Mouse (Mus musculus) forebrain, embryonic 16.5 days (tissue): ENCODE results near the gene Pld5. TPM values are rescaled to one million over a fixed set of nuclear protein-coding genes. Genes with fewer than 3 reads are reported as not detected.

Experiments used
- ATAC-seq: fragments of 200-750 bp; cut with Nextera tagmentation; 2 replicates; pipeline ENCODE4 v1.8.0; 2017; ENCODE audit warnings: mild to moderate bottlenecking, moderate library complexity
- H3K27ac ChIP-seq: fragments of 300-500 bp; sonication (generic); 2 replicates; pipeline ENCODE4 v1.5.1; 2014; ENCODE audit warnings: low read length, control low read depth
- H3K27me3 ChIP-seq: fragments of 300-500 bp; sonication (generic); replicated peaks from 2 replicates; pipeline ENCODE4 v1.6.1; 2014; ENCODE audit warnings: low read length; ENCODE audit not compliant: control insufficient read depth, insufficient read depth
- H3K36me3 ChIP-seq: fragments of 300-500 bp; sonication (generic); 2 replicates; pipeline ENCODE4 v1.6.1; 2014; ENCODE audit not compliant: control insufficient read depth, insufficient read depth
- H3K4me1 ChIP-seq: fragments of 300-500 bp; sonication (generic); replicated peaks from 2 replicates; pipeline ENCODE4 v1.6.1; 2014; ENCODE audit warnings: low read length; ENCODE audit not compliant: control insufficient read depth, insufficient read depth
- H3K4me2 ChIP-seq: fragments of 300-500 bp; sonication (generic); 2 replicates; pipeline ENCODE4 v1.6.1; 2014; ENCODE audit warnings: mild to moderate bottlenecking, low read length, control low read depth
- H3K4me3 ChIP-seq: fragments of 300-500 bp; sonication (generic); replicated peaks from 2 replicates; pipeline ENCODE4 v1.5.1; 2014; ENCODE audit warnings: mild to moderate bottlenecking, low read length, control low read depth
- H3K9ac ChIP-seq: fragments of 300-500 bp; sonication (generic); replicated peaks from 2 replicates; pipeline ENCODE4 v1.6.1; 2014; ENCODE audit warnings: low read depth, low read length, control low read depth
- H3K9me3 ChIP-seq: fragments of 300-500 bp; sonication (generic); 2 replicates; pipeline ENCODE4 v1.6.1; 2016; ENCODE audit warnings: low read length; ENCODE audit not compliant: control insufficient read depth
- WGBS: fragments of 180-500 bp; shearing (Covaris S2); extraction: QIAGEN DNeasy Blood & Tissue Kit; methylation state at CpG from one replicate; pipeline ENCODE4 v1.1.7; 2014; 5-methylcytosine and 5-hydroxymethylcytosine counted together
- polyA plus RNA-seq: library from polyadenylated mRNA; unstranded; fragments of >200 nt; fragmentation: Nextera tagmentation; extraction: Ambion mirVana; gene quantifications from 2 replicates; pipeline ENCODE4 v1.2.1, GENCODE M21; 2015

Gene Pld5
- 1.0 and 1.6 TPM in 2 replicates for polyA plus RNA-seq

DNA sequence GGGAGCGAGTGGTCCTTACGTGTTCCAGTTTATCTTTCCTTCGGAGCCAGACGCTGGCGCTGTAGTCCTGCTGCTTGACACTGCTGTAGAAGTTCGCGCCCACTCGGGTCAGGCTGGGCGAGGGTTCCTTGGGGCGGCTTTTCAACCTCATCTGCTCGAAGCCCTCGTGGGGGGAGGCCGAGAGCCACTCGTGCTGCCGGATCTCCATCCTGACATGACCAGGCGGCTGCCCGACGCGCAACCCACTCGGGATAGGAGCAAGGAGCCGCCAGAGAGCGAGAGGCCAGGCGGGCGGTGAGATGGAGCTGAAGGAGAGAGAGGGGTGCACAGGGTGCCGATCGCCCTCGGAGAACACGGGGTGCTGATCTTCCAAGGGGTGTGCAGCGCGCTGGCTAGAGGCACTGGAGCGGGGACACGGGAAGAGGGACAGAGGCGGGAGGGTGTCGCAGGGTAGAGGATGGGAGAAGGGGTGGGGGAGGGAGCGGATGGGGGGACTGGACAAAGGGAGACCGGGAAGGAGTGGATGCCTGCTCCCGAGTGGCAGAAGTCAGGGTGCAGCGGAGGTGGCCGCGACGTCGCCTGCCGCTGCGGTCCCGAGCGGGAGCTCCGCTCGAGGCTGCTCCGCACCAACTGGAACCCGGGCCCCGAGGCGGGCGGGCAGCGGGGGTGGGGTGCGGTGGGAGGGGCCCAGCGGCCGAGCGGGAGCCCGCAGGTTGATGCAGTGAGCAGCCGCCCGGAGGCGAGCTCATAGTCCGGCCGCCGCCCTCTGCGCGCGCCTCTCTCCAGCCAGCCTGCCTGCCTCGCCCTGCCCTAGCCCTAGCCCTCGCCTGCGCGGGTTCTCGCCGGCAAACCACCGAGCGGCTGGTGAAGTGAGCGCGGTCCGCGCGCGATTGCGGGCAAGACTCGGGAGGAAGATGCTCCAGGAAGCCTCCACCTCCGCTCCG lies at the start of gene Pld5:
Pld5 (minus strand) TSS at position 646 of the 944 bp plus-strand sequence.
- H3K36me3 ChIP-seq = no peaks in the 10 kb centered on the region
- H3K9me3 ChIP-seq = no peaks in the 10 kb centered on the region
- H3K27ac ChIP-seq = no peak within 1 kb of the TSS
- peak within 1 kb of the TSS; percentile 60 for H3K4me3 ChIP-seq
- peaks cover 2% of the 10 kb centered on the region; the same call in 1 of the 2 replicates for H3K27me3 ChIP-seq
- under 1% methylated on average over 68 of the region's 86 CpGs for WGBS
- peak within 1 kb of the TSS; percentile 65 for H3K9ac ChIP-seq
- ATAC-seq = peak; percentile 90
- H3K4me1 ChIP-seq = peaks cover 9% of the 10 kb centered on the region
- H3K4me2 ChIP-seq = peak within 1 kb of the TSS; percentile 98

DNA sequence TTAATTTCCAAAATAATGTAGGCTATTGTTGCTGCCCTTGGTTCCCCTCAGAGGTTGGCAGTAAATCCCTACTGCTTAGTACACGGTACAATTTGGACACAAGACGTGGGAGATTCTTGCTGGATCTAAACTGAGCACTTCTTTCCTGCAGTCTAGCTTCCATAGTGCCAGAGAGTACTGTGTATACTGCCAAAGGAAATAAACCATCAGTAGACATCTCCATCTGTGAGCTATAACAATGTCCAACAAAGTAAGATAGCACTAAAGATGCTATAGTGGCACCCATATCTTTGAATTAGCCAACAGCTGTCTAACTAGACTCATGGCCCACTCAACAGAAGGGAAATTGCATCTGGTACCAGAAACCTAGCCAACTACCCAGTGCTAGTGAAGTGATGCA lies 40.0 kb upstream of the Pld5 start:
- ATAC-seq = peak; percentile 57
- no peaks in the 10 kb centered on the region for H3K9me3 ChIP-seq
- H3K27me3 ChIP-seq = no peaks in the 10 kb centered on the region
- H3K4me2 ChIP-seq = no peak overlapping the region
- 57% methylated on average over 2 of the region's 2 CpGs for WGBS
- no peaks in the 10 kb centered on the region for H3K36me3 ChIP-seq
- no peaks in the 10 kb centered on the region for H3K4me1 ChIP-seq
- no peak overlapping the region for H3K27ac ChIP-seq
- H3K9ac ChIP-seq = no peak overlapping the region
- no peak overlapping the region for H3K4me3 ChIP-seq

DNA sequence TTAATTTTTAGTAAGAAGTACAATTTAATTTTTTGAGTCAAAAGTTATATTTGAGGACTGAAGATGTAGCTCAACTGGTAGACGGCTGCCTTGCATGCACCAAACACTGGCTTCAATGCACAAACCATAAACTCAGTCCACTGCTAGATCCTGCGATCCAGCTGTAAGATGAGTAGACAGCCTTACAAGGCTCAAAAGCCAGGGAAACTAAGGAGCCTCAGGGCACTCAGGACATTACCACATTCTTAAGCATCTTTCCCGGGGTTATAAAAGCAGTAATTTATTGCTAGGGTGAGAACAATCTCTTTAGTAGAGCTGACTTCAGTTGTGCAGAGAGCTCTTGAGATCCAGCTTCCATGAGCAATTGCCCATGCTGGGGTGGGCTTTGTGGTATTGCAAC lies 35.1 kb upstream of the Pld5 start:
- no peak overlapping the region for H3K4me2 ChIP-seq
- no peaks in the 10 kb centered on the region for H3K27me3 ChIP-seq
- no peak overlapping the region for H3K27ac ChIP-seq
- no peaks in the 10 kb centered on the region for H3K9me3 ChIP-seq
- no peaks in the 10 kb centered on the region for H3K4me1 ChIP-seq
- 82% methylated on average over 3 of the region's 3 CpGs for WGBS
- no peaks in the 10 kb centered on the region for H3K36me3 ChIP-seq
- no peak for ATAC-seq
- H3K9ac ChIP-seq = no peak overlapping the region
- H3K4me3 ChIP-seq = no peak overlapping the region

DNA sequence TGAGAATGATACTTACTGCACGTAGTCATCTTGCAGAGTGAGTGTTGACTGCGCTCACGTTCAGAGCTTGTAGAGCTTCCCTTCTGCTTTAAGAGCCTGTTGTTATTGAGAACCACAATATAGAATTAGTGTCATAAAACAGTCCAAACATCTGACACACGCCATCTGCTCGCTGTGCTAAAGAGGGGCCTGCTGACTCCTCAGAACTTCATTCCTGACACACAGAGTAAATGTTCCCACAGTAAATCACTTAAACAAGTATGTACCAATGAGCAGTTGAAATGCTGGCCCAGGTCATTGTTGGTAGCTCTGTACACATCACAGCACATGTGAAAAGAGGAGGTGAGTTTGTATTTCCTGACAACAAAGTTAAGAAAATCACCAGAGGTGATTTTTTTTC lies 14.3 kb upstream of the Pld5 start:
- no peak overlapping the region for H3K9ac ChIP-seq
- no peaks in the 10 kb centered on the region for H3K36me3 ChIP-seq
- H3K27ac ChIP-seq = no peak overlapping the region
- no peak overlapping the region for H3K4me3 ChIP-seq
- no peak for ATAC-seq
- no peaks in the 10 kb centered on the region for H3K9me3 ChIP-seq
- H3K27me3 ChIP-seq = no peaks in the 10 kb centered on the region
- no peak overlapping the region for H3K4me2 ChIP-seq
- 82% methylated on average over 5 of the region's 5 CpGs for WGBS
- no peaks in the 10 kb centered on the region for H3K4me1 ChIP-seq

DNA sequence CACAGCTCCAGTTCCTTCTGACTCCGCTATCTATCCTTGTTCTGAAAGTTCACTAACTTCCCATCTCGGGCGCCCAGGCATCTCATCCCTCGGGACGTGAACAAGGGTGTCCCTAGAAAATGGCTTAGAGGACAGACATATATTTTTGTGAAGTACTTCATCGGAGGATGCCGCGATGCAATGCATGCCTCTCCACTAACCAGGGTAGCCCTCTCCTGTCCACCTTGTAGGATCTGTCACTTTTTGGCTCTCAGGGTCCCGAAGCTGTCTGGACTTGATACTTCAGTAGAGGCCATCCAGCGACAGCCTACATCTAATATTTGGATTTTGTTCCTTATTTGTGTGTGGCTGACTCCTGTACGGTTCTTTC lies 484 bp upstream of the Pld5 start:
- peak overlapping the region; percentile 98 for H3K4me2 ChIP-seq
- no peaks in the 10 kb centered on the region for H3K9me3 ChIP-seq
- ATAC-seq = peak; percentile 14; the same call in 1 of the 2 replicates
- H3K9ac ChIP-seq = peak overlapping the region; percentile 65
- WGBS = 5% methylated on average over 11 of the region's 11 CpGs
- peaks cover 9% of the 10 kb centered on the region for H3K4me1 ChIP-seq
- H3K4me3 ChIP-seq = peak overlapping the region; percentile 60
- no peaks in the 10 kb centered on the region for H3K36me3 ChIP-seq
- no peak overlapping the region for H3K27ac ChIP-seq
- H3K27me3 ChIP-seq = peaks cover 2% of the 10 kb centered on the region; the same call in 1 of the 2 replicates

DNA sequence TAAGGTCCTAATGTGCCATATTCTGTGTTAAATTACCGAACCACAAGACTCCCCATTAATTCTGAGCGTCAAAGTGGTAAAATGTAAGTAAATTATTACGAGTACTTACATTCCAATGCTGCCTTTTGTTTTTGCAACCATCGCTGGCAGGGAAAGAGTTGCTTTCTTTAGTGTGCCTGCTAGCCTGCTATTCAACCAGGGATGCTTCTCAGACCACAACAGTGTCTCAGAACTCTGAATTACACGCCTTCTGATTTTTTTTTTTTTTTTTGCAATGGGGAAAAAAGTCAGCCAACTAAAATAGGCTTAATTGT lies 26.4 kb downstream of the Pld5 start:
- H3K9ac ChIP-seq = no peak overlapping the region
- no peak overlapping the region for H3K27ac ChIP-seq
- no peaks in the 10 kb centered on the region for H3K36me3 ChIP-seq
- no peaks in the 10 kb centered on the region for H3K9me3 ChIP-seq
- peaks cover 6% of the 10 kb centered on the region; the same call in 1 of the 2 replicates for H3K4me1 ChIP-seq
- WGBS = 22% methylated on average over 5 of the region's 5 CpGs
- H3K4me3 ChIP-seq = no peak overlapping the region
- no peaks in the 10 kb centered on the region for H3K27me3 ChIP-seq
- H3K4me2 ChIP-seq = no peak overlapping the region
- ATAC-seq = no peak

DNA sequence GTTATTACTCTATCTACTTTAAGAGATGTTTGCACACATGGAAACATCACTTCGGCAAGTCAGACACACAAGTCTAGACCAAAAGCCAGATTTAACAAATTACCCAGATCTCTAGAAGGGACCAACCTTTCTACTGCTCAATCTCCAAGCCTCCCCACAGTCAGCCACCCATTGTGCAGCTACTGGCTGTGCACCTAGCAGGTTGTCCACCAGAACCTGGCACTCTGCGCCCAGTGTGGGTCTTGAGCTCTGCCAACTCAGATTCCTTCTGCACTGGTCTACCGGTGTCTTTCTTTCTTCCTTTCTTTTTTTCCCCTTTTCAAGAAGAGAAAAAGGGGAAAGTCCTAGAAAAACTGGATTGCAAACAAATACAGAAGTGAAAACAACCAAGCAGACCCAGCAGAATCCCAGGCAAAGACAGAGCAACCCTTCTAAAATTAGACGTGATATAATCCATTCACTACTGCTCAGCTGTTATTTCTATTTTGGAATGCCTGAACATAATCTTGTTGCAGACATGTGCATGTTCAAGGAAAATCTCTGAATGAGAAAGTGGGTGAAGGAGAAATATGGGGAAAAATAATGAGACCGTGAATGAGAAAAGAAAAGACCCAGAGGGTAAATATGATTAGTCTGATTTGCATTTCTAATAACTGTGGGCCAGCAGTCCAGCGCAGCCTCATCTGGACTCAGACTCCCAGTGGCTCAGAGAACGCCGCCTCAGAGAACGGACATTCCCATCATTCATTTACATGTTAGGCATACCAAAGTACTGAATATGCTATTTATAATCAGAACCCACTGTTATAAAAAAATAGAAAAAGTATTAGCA lies 27.0 kb downstream of the Pld5 start:
- no peaks in the 10 kb centered on the region for H3K9me3 ChIP-seq
- ATAC-seq = no peak
- no peak overlapping the region for H3K4me2 ChIP-seq
- WGBS = 52% methylated on average over 9 of the region's 9 CpGs
- no peaks in the 10 kb centered on the region for H3K36me3 ChIP-seq
- H3K27me3 ChIP-seq = no peaks in the 10 kb centered on the region
- H3K4me1 ChIP-seq = peaks cover 6% of the 10 kb centered on the region; the same call in 1 of the 2 replicates
- H3K27ac ChIP-seq = no peak overlapping the region
- no peak overlapping the region for H3K9ac ChIP-seq
- H3K4me3 ChIP-seq = no peak overlapping the region

DNA sequence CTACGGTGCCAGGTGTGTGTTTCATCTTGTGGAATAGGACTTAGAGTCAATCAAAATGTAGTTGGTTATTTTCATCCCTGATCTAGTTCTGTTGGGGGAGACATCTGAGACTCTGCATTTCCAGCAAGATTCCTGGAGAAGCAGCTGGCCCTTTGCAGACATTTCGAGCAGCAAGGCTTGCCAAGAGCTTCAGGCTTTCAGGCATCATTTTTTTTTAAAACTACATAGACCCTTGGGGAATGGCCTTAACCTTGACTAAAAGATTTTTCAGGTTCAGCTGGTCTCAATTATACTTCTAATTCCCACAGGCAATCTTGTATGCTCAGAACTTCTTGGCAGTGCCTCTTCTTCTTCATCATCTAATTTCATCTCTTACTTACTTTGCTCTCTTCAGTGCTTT lies 35.9 kb downstream of the Pld5 start:
- H3K36me3 ChIP-seq = no peaks in the 10 kb centered on the region
- 92% methylated on average over 2 of the region's 2 CpGs for WGBS
- no peak for ATAC-seq
- no peak overlapping the region for H3K4me2 ChIP-seq
- no peak overlapping the region for H3K4me3 ChIP-seq
- no peak overlapping the region for H3K9ac ChIP-seq
- H3K27me3 ChIP-seq = no peaks in the 10 kb centered on the region
- no peaks in the 10 kb centered on the region for H3K9me3 ChIP-seq
- H3K27ac ChIP-seq = no peak overlapping the region
- H3K4me1 ChIP-seq = no peaks in the 10 kb centered on the region

DNA sequence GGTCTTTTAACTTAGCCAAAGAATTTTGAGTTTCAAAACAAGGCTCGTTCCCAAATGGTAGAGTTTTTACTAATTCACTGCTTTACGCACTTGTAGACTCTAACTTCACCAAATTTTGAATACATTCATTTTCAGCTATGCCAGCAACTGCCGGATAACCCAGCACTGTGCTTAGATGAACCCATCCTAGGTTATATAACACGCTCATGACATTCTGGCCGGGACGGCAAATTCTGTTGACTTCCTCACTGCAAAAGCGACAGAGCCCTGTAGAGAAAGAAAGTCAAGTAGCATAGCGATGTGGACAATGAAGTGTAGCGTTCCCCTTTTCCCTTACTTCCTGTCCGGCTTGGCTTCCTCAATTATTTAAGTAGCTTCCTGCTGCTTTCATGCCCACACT lies 51.3 kb downstream of the Pld5 start:
- Histone ChIP-seq H3K4me2 (no peak overlapping the region), H3K9ac (no peak overlapping the region), H3K27ac (no peak overlapping the region), H3K9me3 (no peaks in the 10 kb centered on the region), H3K36me3 (no peaks in the 10 kb centered on the region), H3K4me3 (no peak overlapping the region), H3K4me1 (peaks cover 3% of the 10 kb centered on the region), H3K27me3 (no peaks in the 10 kb centered on the region)
- 85% methylated on average over 10 of the region's 10 CpGs for WGBS
- peak; percentile 54; the same call in 1 of the 2 replicates for ATAC-seq
